Mouse (Mus musculus) testis, adult 2 months (tissue): ENCODE measurements at regions not wholly inside any gene's neighbourhood (a gene's known extent, or its start where the extent isn't known, plus 50 kb on each side); places are given as distances from the start of the nearest gene placed in this dataset.

ENCODE experiments used
- CTCF ChIP-seq: fragments of 200-500 bp; IDR thresholded peaks from 2 replicates; pipeline ENCODE4 v1.5.1; 2012; ENCODE audit warnings: low read depth, mild to moderate bottlenecking, inconsistent platforms, low read length, moderate library complexity; ENCODE audit not compliant: control insufficient read depth, insufficient read depth, insufficient replicate concordance
- POLR2A ChIP-seq: fragments of 200-500 bp; IDR thresholded peaks from 2 replicates; pipeline ENCODE4 v1.6.1; 2012; ENCODE audit warnings: low read depth, mild to moderate bottlenecking, inconsistent platforms, low read length, moderate library complexity; ENCODE audit not compliant: control insufficient read depth

- no peak for TF ChIP-seq POLR2A
- TF ChIP-seq CTCF = no peak
Observed at GRCm38 (mm10) chr11:111236741-111237140, 170.8 kb downstream of the Kcnj2 start.
